10 mouse cellular contexts compared by ENCODE assay signal in genomic region chr9:48738795-48739476, GRCm38 (mm10).
DNase-seq lines count a peak whose midpoint lies in the region; ATAC-seq and TF ChIP-seq lines count a peak whose summit lies in the region.
"Had no signal": no experiment of that assay in that cellular context is flagged by ENCODE, and none has a peak within 500 bp of the region (broad histone marks: within the 10 kb centered on the region; RNA-seq: fewer than 3 reads in every experiment).

No protein-coding gene starts in this region.

- peaks cover 12% of the 10 kb centered on the region; the same call in 1 of the 2 replicates for H3K27me3 ChIP-seq in forebrain, embryonic 10.5 days (ENCODE audit: poor library complexity, severe bottlenecking)
- peaks cover 5% of the 10 kb centered on the region; the same call in 1 of the 2 replicates for H3K27me3 ChIP-seq in forebrain, embryonic 12.5 days
- H3K27me3 ChIP-seq in kidney, embryonic 16.5 days (ENCODE audit: insufficient read depth, low read length), result peaks cover 13% of the 10 kb centered on the region
- no peaks in the 10 kb centered on the region for H3K27me3 ChIP-seq in midbrain, embryonic 13.5 days
- no peaks in the 10 kb centered on the region for H3K27me3 ChIP-seq in midbrain, embryonic 14.5 days (ENCODE audit: control insufficient read depth, insufficient read depth, low read length)
- H3K27me3 ChIP-seq in stomach, postnatal 0 days (ENCODE audit: control insufficient read depth, insufficient read depth, low read length), result no peaks in the 10 kb centered on the region

- H3K36me3 ChIP-seq in forebrain, embryonic 10.5 days (replicated peaks), result peaks cover 27% of the 10 kb centered on the region
- no peaks in the 10 kb centered on the region for H3K36me3 ChIP-seq in forebrain, embryonic 12.5 days (replicated peaks)
- H3K36me3 ChIP-seq in kidney, embryonic 16.5 days (ENCODE audit: insufficient read depth, low read length), result no peaks in the 10 kb centered on the region
- no peaks in the 10 kb centered on the region for H3K36me3 ChIP-seq in midbrain, embryonic 13.5 days
- no peaks in the 10 kb centered on the region for H3K36me3 ChIP-seq in midbrain, embryonic 14.5 days (ENCODE audit: control insufficient read depth, insufficient read depth, low read length)
- H3K36me3 ChIP-seq in stomach, postnatal 0 days (ENCODE audit: control insufficient read depth, insufficient read depth, low read length), result no peaks in the 10 kb centered on the region
- H3K36me3 ChIP-seq: heart, embryonic 13.5 days had no signal

- no peak for DNase-seq in forebrain, embryonic 10.5 days (ENCODE audit: extremely low spot score, low spot score)
- DNase-seq in kidney, adult 9 months, result peak; percentile 54
- DNase-seq in midbrain, embryonic 14.5 days, result no peak
- no peak for DNase-seq in stomach, postnatal 0 days (ENCODE audit: low spot score)
- DNase-seq in ovary, postnatal 14 days (ENCODE audit: low spot score), result no peak

- no peak for ATAC-seq in forebrain, embryonic 12.5 days (ENCODE audit: low FRiP score)
- ATAC-seq in kidney, embryonic 16.5 days (ENCODE audit: low FRiP score, low TSS enrichment), result no peak
- ATAC-seq in midbrain, embryonic 13.5 days, result no peak
- ATAC-seq in midbrain, embryonic 14.5 days (ENCODE audit: low FRiP score, low TSS enrichment), result no peak
- no peak for ATAC-seq in stomach, postnatal 0 days (ENCODE audit: low FRiP score, low TSS enrichment)

- no peak overlapping the region for H3K4me2 ChIP-seq in forebrain, embryonic 12.5 days
- H3K4me2 ChIP-seq in kidney, embryonic 16.5 days (replicated peaks; ENCODE audit: low read depth, low read length), result no peak overlapping the region
- H3K4me2 ChIP-seq in midbrain, embryonic 13.5 days (replicated peaks), result no peak overlapping the region
- no peak overlapping the region for H3K4me2 ChIP-seq in midbrain, embryonic 14.5 days (ENCODE audit: low read length)
- no peak overlapping the region for H3K4me2 ChIP-seq in stomach, postnatal 0 days (replicated peaks; ENCODE audit: low read depth)

- no peak for TF ChIP-seq EP300 in stomach, postnatal 0 days (optimal IDR thresholded peaks at IDR 0.05)

- H3K4me3 ChIP-seq in forebrain, embryonic 10.5 days, result no peak overlapping the region
- no peak overlapping the region for H3K4me3 ChIP-seq in forebrain, embryonic 12.5 days (replicated peaks)
- H3K4me3 ChIP-seq in kidney, embryonic 16.5 days (ENCODE audit: low read length), result no peak overlapping the region
- no peak overlapping the region for H3K4me3 ChIP-seq in midbrain, embryonic 13.5 days (replicated peaks)
- H3K4me3 ChIP-seq in midbrain, embryonic 14.5 days (replicated peaks; ENCODE audit: low read depth, low read length), result no peak overlapping the region
- no peak overlapping the region for H3K4me3 ChIP-seq in stomach, postnatal 0 days (ENCODE audit: low read depth, low read length)

- H3K9ac ChIP-seq in forebrain, embryonic 12.5 days, result no peak overlapping the region
- no peak overlapping the region for H3K9ac ChIP-seq in kidney, embryonic 16.5 days (replicated peaks; ENCODE audit: low read length)
- no peak overlapping the region for H3K9ac ChIP-seq in midbrain, embryonic 13.5 days (replicated peaks)
- no peak overlapping the region for H3K9ac ChIP-seq in midbrain, embryonic 14.5 days (replicated peaks; ENCODE audit: low read length)
- no peak overlapping the region for H3K9ac ChIP-seq in stomach, postnatal 0 days (ENCODE audit: low read length)

- peak overlapping the region; percentile 25; the same call in 1 of the 2 replicates for H3K27ac ChIP-seq in forebrain, embryonic 10.5 days
- H3K27ac ChIP-seq in forebrain, embryonic 12.5 days, result no peak overlapping the region
- H3K27ac ChIP-seq in kidney, embryonic 16.5 days (ENCODE audit: low read length), result no peak overlapping the region
- H3K27ac ChIP-seq in midbrain, embryonic 13.5 days, result peak overlapping the region; percentile 1; the same call in 1 of the 2 replicates
- no peak overlapping the region for H3K27ac ChIP-seq in midbrain, embryonic 14.5 days (replicated peaks; ENCODE audit: low read depth, low read length)
- peak overlapping the region; percentile 92 for H3K27ac ChIP-seq in stomach, postnatal 0 days (replicated peaks)
- H3K27ac ChIP-seq: macrophage had no signal

- TF ChIP-seq CTCF in stomach, postnatal 0 days (IDR thresholded peaks at IDR 0.05; ENCODE audit: low read depth), result no peak

- H3K4me1 ChIP-seq in forebrain, embryonic 10.5 days, result peaks cover 76% of the 10 kb centered on the region
- H3K4me1 ChIP-seq in forebrain, embryonic 12.5 days, result peaks cover 71% of the 10 kb centered on the region
- H3K4me1 ChIP-seq in kidney, embryonic 16.5 days (ENCODE audit: insufficient read depth, low read length), result peaks cover 43% of the 10 kb centered on the region
- H3K4me1 ChIP-seq in midbrain, embryonic 13.5 days (replicated peaks), result peaks cover 66% of the 10 kb centered on the region
- peaks cover 60% of the 10 kb centered on the region for H3K4me1 ChIP-seq in midbrain, embryonic 14.5 days (ENCODE audit: control insufficient read depth, insufficient read depth, low read length)
- H3K4me1 ChIP-seq in stomach, postnatal 0 days (replicated peaks; ENCODE audit: control insufficient read depth, insufficient read depth), result 0 out of 2 replicates have a peak, but pooled peaks cover 7% of the 10 kb centered on the region

- WGBS in forebrain, embryonic 10.5 days, result 92% methylated on average over 9 of the region's 9 CpGs
- 89% methylated on average over 9 of the region's 9 CpGs for WGBS in forebrain, embryonic 12.5 days
- 79% methylated on average over 9 of the region's 9 CpGs for WGBS in kidney, embryonic 16.5 days
- 87% methylated on average over 9 of the region's 9 CpGs for WGBS in midbrain, embryonic 13.5 days
- WGBS in midbrain, embryonic 14.5 days, result 87% methylated on average over 9 of the region's 9 CpGs
- 69% methylated on average over 9 of the region's 9 CpGs for WGBS in stomach, postnatal 0 days

- H3K9me3 ChIP-seq in forebrain, embryonic 10.5 days, result no peaks in the 10 kb centered on the region
- H3K9me3 ChIP-seq in forebrain, embryonic 12.5 days, result no peaks in the 10 kb centered on the region
- no peaks in the 10 kb centered on the region for H3K9me3 ChIP-seq in kidney, embryonic 16.5 days (ENCODE audit: low read length)
- no peaks in the 10 kb centered on the region for H3K9me3 ChIP-seq in midbrain, embryonic 13.5 days
- no peaks in the 10 kb centered on the region for H3K9me3 ChIP-seq in midbrain, embryonic 14.5 days (ENCODE audit: control insufficient read depth, low read length)
- no peaks in the 10 kb centered on the region for H3K9me3 ChIP-seq in stomach, postnatal 0 days (ENCODE audit: control insufficient read depth, low read length)
- H3K9me3 ChIP-seq: heart, embryonic 13.5 days had no signal

Comparison
In these comparisons a context has a peak if more than half of its experiments do, and no peak if none do; other contexts are left out.
1. H3K27ac ChIP-seq: peak in forebrain, embryonic 10.5 days (single experiment), midbrain, embryonic 13.5 days (single experiment) and stomach, postnatal 0 days (single experiment); none in forebrain, embryonic 12.5 days (single experiment), kidney, embryonic 16.5 days (single experiment) and midbrain, embryonic 14.5 days (single experiment).